Mouse (Mus musculus): ENCODE results near the gene Zfp706. TPM values are rescaled to one million over a fixed set of nuclear protein-coding genes. Genes with fewer than 3 reads are reported as not detected.
A peak's percentile ranks its signal among the peaks of the same experiment; 100 is the strongest.

Gene Zfp706
- polyA plus RNA-seq, 1 experiment: 245 TPM

DNA sequence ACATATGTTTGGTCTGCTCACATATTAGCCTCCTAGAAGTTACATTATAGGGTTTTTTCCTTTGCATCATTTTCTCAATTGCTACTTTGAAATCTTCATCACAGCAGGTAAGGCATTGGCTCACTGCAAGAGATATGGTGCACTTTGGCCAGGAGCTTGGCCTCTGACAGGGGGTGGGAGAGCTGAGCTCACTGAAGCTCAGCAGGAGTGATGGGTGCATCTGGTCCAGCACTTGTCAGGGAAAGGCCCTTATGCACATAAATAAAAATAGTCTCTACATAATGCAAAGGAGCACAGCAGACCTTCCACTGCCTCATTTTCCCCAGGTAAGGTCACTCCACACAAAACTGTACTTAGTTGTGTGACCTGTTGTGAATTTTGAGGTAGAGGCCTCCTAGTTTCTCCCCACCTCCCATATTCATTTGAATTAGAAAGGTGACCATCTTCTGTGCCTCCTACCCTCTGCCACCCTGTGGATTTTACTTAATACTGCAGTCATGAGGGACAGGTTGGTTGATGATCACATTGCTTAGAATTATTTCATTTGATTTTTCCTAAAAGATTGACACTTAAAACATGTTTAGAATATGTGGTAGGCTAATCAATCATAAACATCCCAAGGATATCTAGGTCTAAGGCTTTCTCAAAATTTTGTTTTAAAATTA, 13.1 kb upstream of the Zfp706 start:
- Histone ChIP-seq H3K36me3 (ENCODE audit: control insufficient read depth, insufficient read depth, low read length, poor library complexity, severe bottlenecking) (no peaks in the 10 kb centered on the region), H3K27ac (ENCODE audit: insufficient read depth, low read length) (no peak overlapping the region), H3K4me3 (ENCODE audit: low read depth, low read length) (no peak overlapping the region), H3K9ac (ENCODE audit: low read depth, poor library complexity, severe bottlenecking) (no peak overlapping the region), H3K9me3 (replicated peaks; ENCODE audit: control insufficient read depth, insufficient read depth, low read length, poor library complexity, severe bottlenecking) (no peaks in the 10 kb centered on the region; the same call in 1 of the 2 replicates), H3K4me1 (ENCODE audit: control insufficient read depth, insufficient read depth, low read length) (peaks cover 6% of the 10 kb centered on the region), H3K27me3 (ENCODE audit: control insufficient read depth, insufficient read depth, low read length, poor library complexity, severe bottlenecking) (no peaks in the 10 kb centered on the region)
- TF ChIP-seq CTCF (IDR thresholded peaks at IDR 0.05; ENCODE audit: low read depth, low read length) (peak; percentile 5), EP300 (IDR thresholded peaks at IDR 0.05; ENCODE audit: insufficient read depth, low read depth, low read length) (no peak), POLR2A (IDR thresholded peaks at IDR 0.05; ENCODE audit: insufficient read depth, low read length) (no peak)

DNA sequence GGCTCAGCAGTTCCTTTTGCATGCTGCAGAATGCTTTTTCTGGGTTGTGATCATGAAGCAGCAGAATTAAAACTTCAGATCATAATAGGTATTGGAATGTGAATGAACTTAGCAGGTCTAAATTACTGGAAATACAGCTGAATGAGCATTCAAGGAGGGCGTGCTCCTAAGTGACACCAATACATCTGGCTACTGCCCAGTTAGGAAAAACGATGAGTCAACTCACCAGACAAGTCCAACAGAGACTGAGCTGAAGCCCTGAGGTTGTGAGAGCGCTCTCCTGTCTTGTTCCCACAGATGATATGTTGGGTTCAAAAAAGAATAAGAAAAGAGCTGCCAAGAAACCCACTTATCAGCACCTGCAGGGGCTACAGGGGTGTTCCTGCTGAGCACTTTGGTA, 11.9 kb upstream of the Zfp706 start:
- H3K4me1 ChIP-seq (ENCODE audit: control insufficient read depth, insufficient read depth, low read length): peaks cover 6% of the 10 kb centered on the region
- H3K27ac ChIP-seq (ENCODE audit: insufficient read depth, low read length): no peak overlapping the region
- H3K9me3 ChIP-seq (replicated peaks; ENCODE audit: control insufficient read depth, insufficient read depth, low read length, poor library complexity, severe bottlenecking): no peaks in the 10 kb centered on the region; the same call in 1 of the 2 replicates
- H3K27me3 ChIP-seq (ENCODE audit: control insufficient read depth, insufficient read depth, low read length, poor library complexity, severe bottlenecking): no peaks in the 10 kb centered on the region
- no peak overlapping the region for H3K4me3 ChIP-seq (ENCODE audit: low read depth, low read length)
- no peak overlapping the region for H3K9ac ChIP-seq (ENCODE audit: low read depth, poor library complexity, severe bottlenecking)
- H3K36me3 ChIP-seq (ENCODE audit: control insufficient read depth, insufficient read depth, low read length, poor library complexity, severe bottlenecking): no peaks in the 10 kb centered on the region
- TF ChIP-seq EP300 (IDR thresholded peaks at IDR 0.05; ENCODE audit: insufficient read depth, low read depth, low read length): no peak
- no peak for TF ChIP-seq CTCF (IDR thresholded peaks at IDR 0.05; ENCODE audit: low read depth, low read length)
- no peak for TF ChIP-seq POLR2A (IDR thresholded peaks at IDR 0.05; ENCODE audit: insufficient read depth, low read length)

DNA sequence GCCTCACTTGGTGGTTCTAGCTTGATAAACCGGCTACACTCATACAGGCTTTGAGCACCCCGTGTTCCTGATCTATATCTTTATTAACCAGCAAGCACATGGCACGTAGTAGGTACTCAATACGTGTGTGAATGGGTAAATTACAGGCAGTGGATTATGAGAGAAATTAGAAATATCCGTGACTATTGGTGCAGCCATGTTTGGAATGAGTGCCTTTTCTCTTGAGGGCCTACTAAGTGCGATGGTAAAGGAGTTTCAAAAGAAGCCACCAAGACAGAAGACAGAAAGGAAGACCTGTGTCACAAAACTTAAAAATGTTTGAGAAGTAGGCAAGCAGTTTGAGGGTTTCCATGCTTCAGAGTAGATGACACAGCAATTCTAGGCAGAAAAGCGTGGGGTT, 4.3 kb upstream of the Zfp706 start:
- Histone ChIP-seq H3K4me1 (ENCODE audit: control insufficient read depth, insufficient read depth, low read length) (peaks cover 5% of the 10 kb centered on the region), H3K36me3 (ENCODE audit: control insufficient read depth, insufficient read depth, low read length, poor library complexity, severe bottlenecking) (no peaks in the 10 kb centered on the region), H3K27me3 (ENCODE audit: control insufficient read depth, insufficient read depth, low read length, poor library complexity, severe bottlenecking) (no peaks in the 10 kb centered on the region), H3K27ac (ENCODE audit: insufficient read depth, low read length) (no peak overlapping the region), H3K9ac (ENCODE audit: low read depth, poor library complexity, severe bottlenecking) (no peak overlapping the region), H3K4me3 (ENCODE audit: low read depth, low read length) (no peak overlapping the region), H3K9me3 (replicated peaks; ENCODE audit: control insufficient read depth, insufficient read depth, low read length, poor library complexity, severe bottlenecking) (no peaks in the 10 kb centered on the region)
- no peak for TF ChIP-seq EP300 (IDR thresholded peaks at IDR 0.05; ENCODE audit: insufficient read depth, low read depth, low read length)
- no peak for TF ChIP-seq CTCF (IDR thresholded peaks at IDR 0.05; ENCODE audit: low read depth, low read length)
- no peak for TF ChIP-seq POLR2A (IDR thresholded peaks at IDR 0.05; ENCODE audit: insufficient read depth, low read length)

DNA sequence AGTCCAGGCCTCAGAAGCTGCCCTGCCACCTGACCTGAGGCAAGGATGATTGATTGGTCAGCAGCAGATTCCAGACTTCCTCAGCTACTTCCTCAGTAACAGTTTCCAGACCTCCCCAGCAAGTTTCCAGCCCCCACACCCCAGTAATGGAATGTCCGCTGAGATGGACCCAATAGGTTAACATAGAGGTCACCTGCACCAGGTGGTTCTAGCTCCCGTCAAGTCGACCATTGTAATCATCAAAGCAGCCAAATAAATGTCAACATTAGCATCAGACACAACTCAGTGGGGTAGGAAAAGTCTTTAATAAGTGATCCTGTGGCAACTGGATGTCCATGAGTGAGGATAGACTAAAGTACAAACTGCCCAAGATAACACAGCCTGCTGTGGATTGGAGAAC, 3.7 kb upstream of the Zfp706 start:
- no peaks in the 10 kb centered on the region for H3K9me3 ChIP-seq (replicated peaks; ENCODE audit: control insufficient read depth, insufficient read depth, low read length, poor library complexity, severe bottlenecking)
- H3K36me3 ChIP-seq (ENCODE audit: control insufficient read depth, insufficient read depth, low read length, poor library complexity, severe bottlenecking): no peaks in the 10 kb centered on the region
- H3K27me3 ChIP-seq (ENCODE audit: control insufficient read depth, insufficient read depth, low read length, poor library complexity, severe bottlenecking): no peaks in the 10 kb centered on the region
- TF ChIP-seq EP300 (IDR thresholded peaks at IDR 0.05; ENCODE audit: insufficient read depth, low read depth, low read length): peak; percentile 55; the same call in 1 of the 2 replicates
- no peak for TF ChIP-seq CTCF (IDR thresholded peaks at IDR 0.05; ENCODE audit: low read depth, low read length)
- no peak overlapping the region for H3K4me3 ChIP-seq (ENCODE audit: low read depth, low read length)
- no peak overlapping the region for H3K9ac ChIP-seq (ENCODE audit: low read depth, poor library complexity, severe bottlenecking)
- peaks cover 5% of the 10 kb centered on the region for H3K4me1 ChIP-seq (ENCODE audit: control insufficient read depth, insufficient read depth, low read length)
- H3K27ac ChIP-seq (ENCODE audit: insufficient read depth, low read length): no peak overlapping the region

DNA sequence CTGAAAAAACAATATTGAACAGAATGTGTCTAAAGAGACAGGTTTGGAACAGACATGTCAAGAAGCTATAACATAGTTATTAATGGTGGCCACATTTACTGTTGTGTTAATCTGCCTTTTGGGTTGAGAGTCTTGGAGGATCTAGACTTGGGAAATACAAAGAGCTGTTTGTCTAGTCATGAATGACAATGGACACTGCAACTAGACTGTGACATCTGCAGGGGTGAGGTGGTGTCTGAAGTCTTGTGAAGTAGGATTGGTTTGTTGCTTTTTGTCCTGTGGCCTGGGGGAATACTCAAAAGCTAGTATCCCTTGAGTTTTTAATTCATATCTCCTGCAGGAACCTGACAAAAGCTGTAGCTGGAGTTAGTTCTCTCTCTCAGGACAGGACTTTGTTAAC, 973 bp upstream of the Zfp706 start:
- no peaks in the 10 kb centered on the region for H3K27me3 ChIP-seq (ENCODE audit: control insufficient read depth, insufficient read depth, low read length, poor library complexity, severe bottlenecking)
- peaks cover 11% of the 10 kb centered on the region for H3K9me3 ChIP-seq (replicated peaks; ENCODE audit: control insufficient read depth, insufficient read depth, low read length, poor library complexity, severe bottlenecking)
- peaks cover 3% of the 10 kb centered on the region for H3K4me1 ChIP-seq (ENCODE audit: control insufficient read depth, insufficient read depth, low read length)
- peak overlapping the region; percentile 92 for H3K27ac ChIP-seq (ENCODE audit: insufficient read depth, low read length)
- H3K9ac ChIP-seq (ENCODE audit: low read depth, poor library complexity, severe bottlenecking): peak overlapping the region; percentile 100
- peaks cover 19% of the 10 kb centered on the region for H3K36me3 ChIP-seq (ENCODE audit: control insufficient read depth, insufficient read depth, low read length, poor library complexity, severe bottlenecking)
- no peak overlapping the region for H3K4me3 ChIP-seq (ENCODE audit: low read depth, low read length)
- no peak for TF ChIP-seq CTCF (IDR thresholded peaks at IDR 0.05; ENCODE audit: low read depth, low read length)
- TF ChIP-seq EP300 (IDR thresholded peaks at IDR 0.05; ENCODE audit: insufficient read depth, low read depth, low read length): no peak
- no peak for TF ChIP-seq POLR2A (IDR thresholded peaks at IDR 0.05; ENCODE audit: insufficient read depth, low read length)

DNA sequence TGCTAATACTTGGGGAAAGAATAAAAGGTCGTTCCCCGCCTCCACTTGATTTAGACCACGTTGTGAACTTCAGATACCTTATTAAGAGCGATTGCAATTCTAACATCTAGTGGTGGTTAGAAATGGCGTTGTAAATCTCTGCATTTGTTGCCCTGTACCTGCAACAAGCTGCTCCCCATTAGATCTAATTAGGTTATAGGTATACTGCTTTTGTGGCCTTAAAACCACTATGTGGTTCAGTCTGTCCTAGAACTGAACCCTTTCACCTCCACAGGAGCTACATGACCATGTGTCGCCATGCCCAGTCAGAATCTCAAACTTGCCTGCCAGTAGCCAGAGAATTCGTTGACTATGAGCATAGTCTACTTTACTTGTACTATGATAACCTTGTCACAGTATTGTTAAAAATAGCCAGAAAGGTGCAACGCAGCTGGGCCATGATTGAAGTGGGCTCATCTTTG, 416 bp upstream of the Zfp706 start:
- H3K4me1 ChIP-seq (ENCODE audit: control insufficient read depth, insufficient read depth, low read length): peaks cover 3% of the 10 kb centered on the region
- peaks cover 16% of the 10 kb centered on the region for H3K9me3 ChIP-seq (replicated peaks; ENCODE audit: control insufficient read depth, insufficient read depth, low read length, poor library complexity, severe bottlenecking)
- H3K9ac ChIP-seq (ENCODE audit: low read depth, poor library complexity, severe bottlenecking): peak overlapping the region; percentile 100
- TF ChIP-seq CTCF (IDR thresholded peaks at IDR 0.05; ENCODE audit: low read depth, low read length) (no peak), EP300 (IDR thresholded peaks at IDR 0.05; ENCODE audit: insufficient read depth, low read depth, low read length) (no peak), POLR2A (IDR thresholded peaks at IDR 0.05; ENCODE audit: insufficient read depth, low read length) (no peak)
- H3K36me3 ChIP-seq (ENCODE audit: control insufficient read depth, insufficient read depth, low read length, poor library complexity, severe bottlenecking): peaks cover 25% of the 10 kb centered on the region
- no peaks in the 10 kb centered on the region for H3K27me3 ChIP-seq (ENCODE audit: control insufficient read depth, insufficient read depth, low read length, poor library complexity, severe bottlenecking)
- peak overlapping the region; percentile 99 for H3K4me3 ChIP-seq (ENCODE audit: low read depth, low read length)
- H3K27ac ChIP-seq (ENCODE audit: insufficient read depth, low read length): peak overlapping the region; percentile 92

Data from ES-Bruce4 (cell line).